Mouse (Mus musculus) thymus, postnatal 36 days (tissue): ENCODE data around the gene Kdm5a.

Experiments
- DNase-seq, 2 experiments: peaks; one replicate each; pipeline ENCODE4 v3.0.0; 2022; ENCODE audit warnings: mixed read lengths in 2 of 2

Gene Kdm5a

DNA sequence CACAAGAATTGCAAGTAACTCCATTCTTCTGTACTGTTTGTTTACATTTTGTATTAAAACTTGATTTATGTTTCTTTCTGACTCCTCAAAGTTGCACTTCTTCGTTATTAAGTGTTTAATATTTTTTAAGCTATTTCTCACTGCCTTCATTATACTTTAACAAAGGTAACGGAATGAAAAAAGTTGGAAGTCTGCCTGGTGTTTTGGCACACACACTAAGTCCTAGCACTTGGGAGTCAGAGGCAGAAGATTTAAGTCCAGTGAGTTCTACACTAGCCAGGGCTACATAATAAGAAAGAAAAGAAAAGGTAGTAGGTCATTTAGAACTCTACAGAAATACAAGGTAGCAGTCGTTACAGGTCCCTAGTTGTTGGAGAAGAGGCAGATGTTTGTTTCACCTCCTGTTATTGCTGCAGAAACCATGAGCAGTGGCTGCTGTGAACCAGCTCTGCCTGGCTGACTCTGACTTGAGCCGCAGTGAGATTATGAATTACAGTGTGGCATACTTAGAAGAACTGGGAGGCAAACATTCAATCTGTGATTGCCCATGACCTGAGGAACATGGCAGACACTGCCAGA, 78.3 kb downstream of the Kdm5a start:
- no peak for DNase-seq

DNA sequence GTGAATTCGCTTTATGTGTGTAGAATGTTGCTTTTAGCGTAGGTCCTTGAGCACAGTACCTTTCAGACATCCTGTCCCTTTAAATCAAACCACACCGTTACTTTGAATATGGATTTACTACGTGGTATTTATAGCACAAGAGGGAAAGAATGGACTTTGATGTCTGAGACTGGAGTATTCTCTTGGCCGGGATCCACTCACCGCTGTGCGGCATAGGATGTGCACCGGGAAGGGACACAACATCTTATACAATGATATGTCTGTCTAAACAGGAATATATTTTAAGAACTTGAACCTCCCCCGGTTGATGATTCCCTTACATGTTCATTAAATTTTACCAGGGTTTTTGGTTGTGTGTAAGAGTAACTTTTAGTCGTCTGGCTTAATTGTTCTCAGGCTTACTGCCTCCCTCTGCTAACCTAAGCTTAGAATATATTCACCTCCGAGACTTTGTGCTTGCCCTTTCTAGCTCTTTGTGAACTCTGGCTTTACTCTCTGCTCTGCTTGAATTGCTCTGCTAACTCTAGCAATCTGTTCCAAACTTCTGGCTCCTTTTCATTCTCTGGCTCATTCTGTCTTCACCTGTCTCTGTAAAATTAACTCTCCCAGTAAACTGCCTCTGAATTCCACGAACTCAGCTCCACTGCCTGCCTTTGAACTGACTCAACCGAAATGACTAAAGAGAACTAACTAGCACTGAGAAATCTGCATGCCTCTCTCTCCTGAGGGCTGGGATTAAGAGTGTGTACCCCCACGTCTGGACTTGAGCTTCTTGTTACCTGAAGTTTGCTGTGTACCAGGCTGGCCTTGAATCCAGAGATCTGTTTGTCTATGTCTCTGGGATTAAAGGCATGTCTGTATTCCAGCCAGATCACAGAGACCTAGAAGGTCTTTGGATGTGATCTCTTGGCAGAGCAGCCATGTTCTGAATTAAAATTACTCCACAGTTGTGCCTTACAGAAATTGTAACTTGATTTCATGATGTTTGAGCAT, 79.7 kb downstream of the Kdm5a start:
- no peak for DNase-seq

DNA sequence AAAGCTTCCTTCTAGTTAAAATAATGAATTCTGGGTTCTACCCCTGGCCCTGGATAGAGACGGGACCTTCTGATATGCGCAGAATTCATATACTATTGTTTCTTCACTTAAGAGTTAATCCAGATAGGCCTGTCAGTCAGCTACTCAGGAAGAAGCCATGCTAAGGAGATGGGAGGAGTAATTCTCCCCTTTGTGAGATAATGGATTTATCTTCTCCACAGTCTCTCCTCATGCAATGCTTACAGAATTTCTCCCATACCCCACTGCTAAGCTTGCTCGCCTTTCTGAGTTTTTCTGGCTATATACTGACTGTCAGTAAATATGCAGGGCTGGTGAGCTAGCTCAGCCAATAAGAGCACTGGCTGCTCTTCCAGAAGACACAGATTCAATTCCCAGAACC, 86.3 kb downstream of the Kdm5a start:
- DNase-seq = no peak

DNA sequence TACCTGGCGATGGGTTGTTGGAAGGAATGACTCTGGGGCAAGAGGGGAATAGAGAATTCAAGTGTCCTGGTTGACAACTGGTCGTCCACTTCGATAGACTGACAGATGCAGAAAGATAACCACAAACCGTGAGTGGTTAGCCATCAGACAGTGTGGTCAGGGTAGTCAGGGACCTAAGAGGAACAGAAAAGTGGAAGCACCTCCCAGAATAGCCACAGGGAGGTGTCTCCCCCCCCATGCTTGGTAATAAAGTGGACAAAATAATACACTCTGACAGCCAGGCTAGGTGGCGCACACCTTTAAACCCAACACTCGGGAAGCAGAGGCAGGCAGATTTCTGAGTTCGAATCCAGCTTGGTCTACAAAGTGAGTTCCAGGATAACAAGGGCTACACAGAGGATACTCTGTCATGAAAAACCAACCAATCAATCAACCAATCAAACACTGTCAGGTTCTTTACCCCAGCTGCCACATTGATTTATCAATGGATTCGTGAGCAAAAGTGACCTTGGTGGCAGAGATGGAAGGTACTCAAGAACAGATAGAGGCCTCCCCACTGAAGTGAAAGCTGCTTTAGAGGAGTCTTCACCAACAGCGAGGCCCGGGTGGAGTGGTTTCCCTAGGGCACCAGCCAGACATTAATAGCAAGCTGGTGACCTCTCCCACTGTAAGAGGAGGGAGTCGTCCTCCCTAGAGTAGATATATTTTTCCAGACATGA, 88.6 kb downstream of the Kdm5a start:
- DNase-seq = no peak

DNA sequence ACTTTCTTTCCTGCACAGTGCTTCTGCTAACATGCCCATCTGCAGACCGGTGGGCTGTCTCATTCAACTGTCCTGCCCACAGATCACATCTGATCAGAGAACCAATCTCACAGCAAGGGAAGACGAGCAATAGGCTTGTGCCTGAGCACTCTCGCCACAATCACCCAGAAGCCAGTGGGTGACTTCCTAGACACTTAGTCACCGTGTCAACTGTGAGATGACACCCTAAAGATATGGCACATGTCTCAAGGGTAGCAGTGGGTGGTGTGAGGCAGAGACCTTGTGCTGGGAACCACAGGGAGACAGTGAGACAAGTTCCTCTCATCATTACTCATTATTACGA, 89.2 kb downstream of the Kdm5a start:
- no peak for DNase-seq

DNA sequence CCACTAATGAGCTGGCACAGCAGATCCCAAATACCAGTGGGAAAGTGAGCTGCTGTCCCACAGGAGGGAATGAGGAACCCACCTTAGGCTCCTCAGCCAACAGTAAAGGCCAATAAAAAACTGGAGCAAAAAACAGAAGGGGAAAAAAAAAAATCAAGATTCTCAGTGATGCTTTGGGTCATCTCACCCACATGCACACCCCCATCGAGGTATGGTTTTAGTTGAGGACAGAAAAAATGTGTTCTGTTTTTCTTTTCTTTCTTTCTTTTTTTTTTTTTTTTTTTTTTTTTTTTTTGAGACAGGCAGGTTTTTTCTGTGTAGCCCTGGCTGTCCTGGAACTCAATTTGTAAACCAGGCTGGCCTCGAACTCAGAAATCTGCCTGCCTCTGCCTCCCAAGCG, 89.6 kb downstream of the Kdm5a start:
- DNase-seq = no peak

DNA sequence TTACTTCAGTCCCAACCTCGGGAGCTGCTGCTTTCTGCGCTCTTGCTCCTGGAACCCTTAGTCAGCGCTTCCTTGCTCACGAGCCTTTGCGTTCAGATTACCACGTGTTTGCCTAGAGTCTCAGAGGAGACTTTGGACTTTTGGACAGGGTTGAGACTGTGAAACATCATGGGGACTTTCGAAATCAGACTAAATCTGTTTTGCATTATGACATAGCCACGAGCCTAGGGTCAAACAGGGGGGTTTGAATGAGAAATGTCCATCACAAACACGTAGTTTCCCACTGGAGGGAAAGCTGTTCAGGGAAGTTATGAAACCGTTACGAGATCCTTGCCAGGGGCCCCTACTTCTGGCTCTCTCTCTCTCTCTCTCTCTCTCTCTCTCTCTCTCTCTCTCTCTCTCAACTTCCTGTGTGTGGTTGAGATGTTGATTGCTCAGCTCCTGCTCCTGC, 90.7 kb downstream of the Kdm5a start:
- DNase-seq = no peak

DNA sequence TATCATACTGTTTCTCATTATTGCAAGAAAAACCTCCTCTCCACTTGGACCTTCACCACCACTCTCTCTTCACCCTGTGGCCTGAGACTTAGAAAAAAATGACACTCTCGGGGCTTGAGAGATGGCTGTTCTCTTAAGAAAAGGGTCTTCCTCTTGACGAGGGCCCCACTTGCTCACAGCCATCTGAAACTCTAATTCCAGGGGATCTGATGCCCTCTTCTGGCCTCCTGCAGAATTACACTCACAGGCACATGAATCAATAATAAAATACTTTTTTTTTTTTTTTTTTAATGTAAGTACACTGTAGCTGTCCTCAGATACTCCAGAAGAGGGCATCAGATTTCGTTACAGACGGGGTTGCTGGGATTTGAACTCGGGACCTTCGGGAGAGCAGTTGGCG, 93.2 kb downstream of the Kdm5a start:
- DNase-seq = no peak

DNA sequence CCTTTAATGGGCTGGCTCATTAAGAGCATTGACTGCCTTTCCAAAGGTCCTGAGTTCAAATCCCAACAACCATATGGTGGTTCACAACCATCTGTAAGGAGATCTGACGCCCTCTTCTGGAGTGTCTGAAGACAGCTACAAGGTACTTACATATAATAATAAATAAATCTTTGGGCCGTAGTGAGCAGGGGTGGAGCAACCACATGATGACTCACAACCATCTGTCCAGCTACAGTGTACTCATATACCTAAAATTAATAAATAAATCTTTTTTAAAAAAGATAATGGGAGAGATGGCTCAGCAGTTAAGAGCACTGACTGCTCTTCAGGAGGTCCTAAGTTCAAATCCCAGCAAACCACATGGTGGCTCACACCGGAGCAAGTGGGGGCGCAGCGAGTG, 93.8 kb downstream of the Kdm5a start:
- no peak for DNase-seq

DNA sequence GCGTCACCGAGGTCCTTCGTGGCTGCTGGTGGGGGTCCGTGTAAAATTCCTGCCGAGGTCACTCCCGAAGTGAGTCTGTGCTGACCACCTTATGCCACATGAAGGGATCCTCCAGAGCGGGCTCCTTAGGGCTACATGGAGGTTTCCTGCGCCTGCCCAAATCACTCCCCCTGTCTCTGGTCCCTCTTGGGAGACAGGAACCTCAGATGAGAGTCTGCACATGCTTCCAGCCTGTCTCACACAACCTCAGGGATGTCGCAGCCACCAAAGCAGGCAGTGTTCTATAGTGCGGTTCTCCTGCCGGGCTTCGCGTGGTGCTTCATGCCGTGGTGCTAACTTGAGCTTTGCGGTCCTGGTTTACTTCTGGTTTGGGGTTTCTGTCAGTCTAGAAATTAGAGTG, 97.3 kb downstream of the Kdm5a start:
- DNase-seq = no peak

DNA sequence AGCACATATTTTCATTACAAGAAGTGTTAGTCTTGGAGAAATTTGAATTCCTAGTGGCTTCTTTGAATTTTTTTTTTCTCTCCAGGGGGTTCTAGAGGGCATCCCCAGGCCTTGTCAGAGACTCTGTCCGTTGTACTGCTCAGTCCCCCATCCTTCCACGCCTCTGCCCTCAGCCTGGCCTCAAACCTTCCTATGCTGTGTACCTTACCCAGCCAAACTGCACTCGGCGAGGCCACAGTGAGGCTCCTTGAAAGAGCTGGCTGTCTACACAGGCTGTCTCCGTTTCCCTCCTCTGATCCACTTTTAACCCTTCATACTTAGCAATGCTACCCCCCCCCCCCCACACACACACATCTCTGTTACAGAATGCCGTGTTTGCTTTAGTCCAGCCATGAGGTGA, 98.3 kb downstream of the Kdm5a start:
- DNase-seq = no peak

DNA sequence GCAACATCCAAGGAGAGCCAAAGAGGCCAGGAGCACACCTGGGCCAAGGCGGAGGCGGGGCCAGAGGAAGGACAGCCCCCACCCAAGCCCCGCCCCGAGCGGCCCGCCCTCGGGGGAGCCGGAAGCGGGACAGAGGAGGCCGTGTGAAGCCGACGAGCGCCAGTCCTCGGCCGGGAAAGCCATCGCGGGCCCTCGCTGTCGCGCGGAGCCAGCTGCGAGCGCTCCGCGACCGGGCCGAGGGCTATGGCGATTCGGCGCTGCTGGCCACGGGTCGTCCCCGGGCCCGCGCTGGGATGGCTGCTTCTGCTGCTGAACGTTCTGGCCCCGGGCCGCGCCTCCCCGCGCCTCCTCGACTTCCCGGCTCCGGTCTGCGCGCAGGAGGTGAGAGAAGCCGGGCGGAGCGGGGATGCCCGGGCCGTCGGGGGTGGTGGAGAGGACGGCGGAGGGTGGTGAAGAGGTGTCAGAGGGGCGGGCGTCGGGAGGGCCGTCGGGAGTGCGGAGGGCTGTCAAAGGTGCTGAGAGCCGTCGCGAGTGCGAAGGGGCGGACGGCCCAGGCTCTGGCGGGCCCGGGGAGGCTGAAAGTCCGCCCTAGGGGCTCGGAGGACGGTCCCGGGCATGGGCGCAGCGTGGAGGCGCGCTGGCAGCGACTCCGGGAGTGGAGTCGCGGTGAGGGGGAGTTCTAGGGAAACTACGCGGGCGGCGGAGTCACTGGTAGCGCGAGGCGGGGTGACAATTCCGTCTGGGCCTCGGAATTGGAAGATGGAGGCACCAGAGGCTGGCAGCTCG, 99.4 kb downstream of the Kdm5a start, which contains the start of gene Il17ra:
Gene Il17ra, plus strand, starts transcription at position 162 of the 786 bp plus-strand sequence.
- DNase-seq = peak; percentile 93 to 94

DNA sequence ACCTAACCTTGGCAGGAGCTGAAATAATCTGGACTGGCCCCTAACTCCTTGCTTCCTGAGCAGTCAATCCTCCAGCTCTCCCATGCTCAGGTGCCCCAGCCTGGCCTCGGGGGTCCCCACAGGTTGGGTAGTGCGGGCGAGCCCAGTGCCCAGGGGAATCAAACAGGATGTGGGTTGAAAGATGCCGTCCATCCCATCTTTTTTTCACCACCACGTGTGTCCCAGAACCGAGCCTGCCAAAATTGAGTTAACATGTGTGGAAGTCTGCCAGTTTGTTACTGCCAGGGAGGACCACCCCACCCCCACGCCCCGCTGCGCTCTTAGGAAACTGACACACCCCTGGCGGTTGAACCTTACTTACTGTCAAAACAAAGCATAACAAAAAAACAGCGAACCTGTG, 100.0 kb downstream of the Kdm5a start:
- DNase-seq = peak; percentile 71 to 76

DNA sequence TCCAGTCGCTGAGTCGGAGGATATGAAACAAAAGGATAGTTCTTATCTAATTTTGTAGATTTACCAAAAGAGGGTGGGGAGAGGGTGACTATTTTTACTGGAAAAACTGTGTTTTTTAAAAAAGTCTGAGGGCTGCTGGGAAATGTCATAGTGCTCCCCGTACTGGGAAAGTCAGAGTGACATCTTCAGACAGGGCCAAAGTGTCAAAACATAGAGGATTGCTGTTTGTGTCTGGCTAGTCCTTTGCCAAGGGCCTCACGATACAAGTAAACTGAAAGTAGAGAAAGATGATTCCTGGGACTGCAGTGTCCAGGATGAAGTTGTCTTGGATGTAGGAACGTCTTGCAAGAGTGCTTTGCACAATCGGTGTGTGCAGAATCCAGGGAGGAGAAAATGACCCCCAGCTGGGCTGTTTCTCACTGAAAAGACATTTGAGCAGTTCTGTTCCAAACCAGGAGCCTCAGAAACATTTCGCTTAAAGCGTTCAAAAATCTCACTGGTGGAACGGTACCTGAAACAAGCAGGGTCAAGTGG, 100.5 kb downstream of the Kdm5a start:
- no peak for DNase-seq

DNA sequence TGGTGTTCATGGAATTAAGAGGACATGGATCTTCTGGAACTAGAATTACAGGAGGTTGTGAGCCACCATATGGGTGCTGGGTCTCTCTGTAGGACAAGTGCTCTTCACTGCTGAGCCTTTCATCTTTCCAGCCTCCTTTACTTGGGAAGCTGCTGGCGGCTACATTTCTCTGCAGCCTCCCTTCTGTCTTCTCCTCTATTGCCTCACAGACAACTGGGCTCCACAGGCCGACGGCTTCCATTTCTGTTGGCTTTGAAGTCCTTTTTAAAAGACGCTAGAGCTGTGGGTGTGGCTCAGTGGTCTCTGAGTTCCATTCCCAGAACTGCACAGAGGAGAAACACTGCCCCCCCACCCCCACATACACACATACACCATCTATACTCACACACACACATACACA, 101.5 kb downstream of the Kdm5a start:
- DNase-seq = no peak

DNA sequence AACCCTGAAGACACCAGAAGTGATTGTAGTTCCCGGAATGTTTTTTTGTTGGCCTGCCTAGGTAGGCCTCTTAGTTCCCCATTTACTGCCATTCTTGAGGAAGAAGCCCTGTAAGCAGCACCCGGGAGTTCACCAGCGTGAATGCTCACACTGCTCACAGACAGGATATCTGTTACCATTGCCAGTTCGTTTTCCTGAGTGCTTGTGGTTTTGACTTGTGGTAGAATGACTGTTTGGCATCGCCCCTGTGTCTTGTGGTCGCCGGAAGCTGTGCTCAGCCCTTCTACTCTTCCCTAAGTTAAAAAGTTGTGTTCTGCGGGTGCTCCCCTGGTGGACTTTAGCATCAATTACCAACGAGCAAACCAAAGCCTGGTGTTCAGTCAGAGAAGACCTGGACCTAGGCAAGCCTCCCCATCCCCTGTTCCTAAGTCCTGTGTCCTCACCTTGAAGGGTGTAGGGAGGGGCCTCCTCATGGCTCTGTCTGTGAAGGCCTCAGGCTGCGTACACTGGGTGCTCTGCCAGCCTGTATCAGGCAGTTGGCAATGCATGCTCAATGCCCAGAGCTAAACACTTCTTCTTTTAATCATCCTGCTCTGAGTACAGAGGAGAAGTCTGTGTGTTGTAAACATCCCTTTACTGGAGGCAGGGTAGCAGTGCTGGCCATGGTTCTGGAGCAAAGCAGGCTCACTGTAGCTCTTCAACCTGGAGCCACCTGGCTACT, 102.8 kb downstream of the Kdm5a start:
- DNase-seq = peak; percentile 73 to 81

DNA sequence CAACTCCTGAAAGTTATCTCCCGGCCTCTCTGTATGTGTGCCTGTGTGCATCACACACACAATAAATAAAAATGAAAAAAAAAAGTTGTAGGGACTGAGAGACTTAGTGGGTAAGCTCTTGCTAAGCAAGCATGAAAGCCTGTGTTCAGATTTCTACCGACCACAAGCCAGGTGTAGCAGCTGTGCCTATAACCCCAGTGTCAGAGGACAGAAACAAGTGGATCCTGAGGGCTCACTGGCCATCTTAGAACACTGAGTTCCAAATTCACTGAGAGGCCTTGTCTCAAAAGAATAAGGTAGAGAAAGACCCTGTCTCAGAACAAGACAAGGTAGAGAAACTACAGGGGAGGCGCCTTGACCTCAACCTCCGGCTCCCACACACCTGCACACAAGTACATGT, 104.3 kb downstream of the Kdm5a start:
- peak in 1 of 2 experiments; percentile 50 for DNase-seq

DNA sequence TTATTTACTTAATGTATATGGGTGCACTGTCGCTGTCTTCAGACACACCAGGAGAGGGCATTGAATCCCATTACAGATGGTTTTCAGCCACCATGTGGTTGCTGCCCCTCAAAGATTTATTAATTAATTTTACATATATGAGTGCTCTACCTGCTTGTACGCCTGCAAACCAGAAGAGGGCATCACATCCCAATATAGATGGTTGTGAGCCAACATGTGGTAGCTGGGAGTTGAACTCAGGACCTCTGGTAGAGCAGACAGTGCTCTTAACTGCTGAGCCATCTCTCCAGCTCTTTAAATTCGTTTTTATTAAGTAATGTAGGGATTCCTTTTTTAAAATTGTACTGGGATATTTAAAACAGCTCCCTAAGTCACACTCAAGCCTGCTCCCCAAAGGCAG, 105.3 kb downstream of the Kdm5a start:
- no peak for DNase-seq

DNA sequence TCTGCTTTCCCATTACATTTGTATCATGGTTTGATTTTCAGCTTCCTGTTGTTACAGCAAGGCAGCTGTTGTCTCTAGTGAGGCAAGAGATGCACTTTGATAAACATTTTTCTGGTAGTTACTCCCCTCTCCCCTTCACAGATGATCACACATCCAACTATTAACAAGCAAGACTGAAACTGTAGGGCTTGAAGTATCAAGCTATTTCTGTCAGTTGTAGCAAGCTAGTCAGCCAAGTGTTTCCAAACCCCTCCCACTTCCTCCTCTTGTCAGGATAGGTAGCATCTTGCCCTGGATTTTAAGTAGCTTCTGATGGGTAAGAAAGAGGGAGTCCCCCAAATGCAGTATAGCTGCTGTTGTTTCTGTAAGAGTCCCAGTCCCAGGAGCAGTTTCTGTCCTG, 105.8 kb downstream of the Kdm5a start:
- DNase-seq = no peak

DNA sequence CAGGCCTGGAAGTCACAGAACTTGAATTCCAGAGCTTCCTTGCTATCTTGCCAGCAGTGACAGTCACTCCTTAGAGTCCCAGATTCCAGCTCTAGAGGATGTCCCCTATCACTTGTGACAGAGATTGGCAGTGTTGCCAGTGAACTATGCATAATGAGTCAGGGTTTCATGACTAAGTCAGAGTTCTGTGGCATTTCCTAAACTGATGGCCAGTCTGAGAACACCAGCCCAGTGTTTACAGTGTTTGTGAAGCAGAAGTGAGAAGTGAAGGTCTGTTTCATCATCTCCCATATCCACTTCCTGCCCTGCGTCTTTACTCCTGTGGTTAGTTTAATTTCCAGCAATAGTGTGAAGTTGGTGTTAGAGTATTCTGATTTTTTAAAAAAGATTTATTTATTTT, 106.7 kb downstream of the Kdm5a start:
- DNase-seq = no peak

DNA sequence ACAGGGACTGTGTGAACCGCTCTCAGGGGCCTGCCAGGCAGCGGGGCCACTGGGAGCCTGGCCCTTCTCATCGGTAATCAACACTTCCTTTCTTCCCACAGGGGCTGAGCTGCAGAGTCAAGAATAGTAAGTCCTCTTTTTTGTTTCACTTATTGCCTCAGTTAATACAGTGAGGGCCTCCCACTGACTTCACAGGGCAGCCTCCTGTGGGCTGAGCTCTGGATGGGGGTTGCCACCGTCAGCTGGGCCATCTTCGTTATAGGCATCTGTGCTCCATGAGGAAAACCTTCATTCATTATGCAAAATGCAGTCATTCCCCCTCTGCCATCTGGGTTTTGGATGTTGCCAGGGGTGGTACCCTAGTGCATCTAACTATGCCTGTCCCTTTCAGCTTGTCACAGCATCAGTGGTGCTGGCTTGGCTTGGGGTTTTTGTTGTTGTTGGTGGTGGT, 108.1 kb downstream of the Kdm5a start:
- no peak for DNase-seq
